Mouse (Mus musculus) kidney, adult 18-20 months (tissue): Measurements from ENCODE around the gene Dmkn.

ENCODE experiments used
- DNase-seq: peaks from one replicate; pipeline ENCODE4 v3.0.0; 2021

Gene Dmkn

GRCm38 (mm10) chr7:30765173-30765572, 1.6 kb downstream of the Dmkn start:
- DNase-seq, result no peak

- DNase-seq, result no peak
These were observed 2.9 kb downstream of the Dmkn start for GRCm38 (mm10) chr7:30766408-30766807.

GRCm38 (mm10) chr7:30769236-30769635, 5.7 kb downstream of the Dmkn start:
- no peak for DNase-seq

DNA sequence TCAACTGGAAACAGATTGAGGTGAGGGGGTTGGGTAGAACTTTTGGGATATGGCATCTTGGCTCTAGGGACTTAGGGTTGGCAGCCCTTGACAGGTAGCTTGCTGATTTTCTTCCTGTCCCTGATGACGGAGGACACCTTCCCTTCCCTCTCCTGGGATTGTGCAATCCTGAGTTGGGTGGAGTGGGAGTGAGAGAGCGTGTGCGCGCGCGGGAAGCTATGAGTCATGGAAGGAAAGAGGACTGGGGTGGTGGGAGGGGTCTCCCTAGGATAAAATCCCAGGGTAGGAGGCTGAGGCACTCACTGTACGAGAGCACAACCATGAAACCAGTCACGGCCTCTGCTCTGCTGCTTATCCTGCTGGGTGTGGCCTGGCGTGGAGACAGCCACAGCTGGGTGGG, 12.5 kb downstream of the Dmkn start:
- DNase-seq, result no peak

DNA sequence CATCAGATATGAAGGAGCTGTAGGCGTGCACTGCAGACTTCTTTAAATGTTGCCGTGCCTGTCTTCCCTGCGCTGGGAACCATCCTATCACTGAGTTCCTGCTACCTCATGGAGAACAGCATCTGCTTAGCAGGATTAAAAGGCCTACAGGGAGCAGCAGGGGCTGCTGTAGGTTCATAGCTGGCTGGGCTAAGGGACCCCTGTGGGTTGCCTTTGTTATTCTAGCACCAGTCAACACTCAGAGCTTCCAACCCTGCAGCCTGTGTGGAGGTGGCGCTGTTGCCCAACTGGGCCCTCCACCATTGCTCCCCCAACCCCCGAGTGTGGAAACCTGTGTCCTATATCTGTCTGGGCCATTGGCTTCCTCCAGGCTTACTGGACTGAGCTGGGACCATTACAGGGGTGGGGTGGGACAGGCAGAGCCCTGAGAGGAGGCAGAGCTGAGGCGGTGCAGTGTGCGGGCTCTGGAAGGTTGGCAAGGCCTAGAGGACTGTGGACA, 13.6 kb downstream of the Dmkn start:
- no peak for DNase-seq

DNA sequence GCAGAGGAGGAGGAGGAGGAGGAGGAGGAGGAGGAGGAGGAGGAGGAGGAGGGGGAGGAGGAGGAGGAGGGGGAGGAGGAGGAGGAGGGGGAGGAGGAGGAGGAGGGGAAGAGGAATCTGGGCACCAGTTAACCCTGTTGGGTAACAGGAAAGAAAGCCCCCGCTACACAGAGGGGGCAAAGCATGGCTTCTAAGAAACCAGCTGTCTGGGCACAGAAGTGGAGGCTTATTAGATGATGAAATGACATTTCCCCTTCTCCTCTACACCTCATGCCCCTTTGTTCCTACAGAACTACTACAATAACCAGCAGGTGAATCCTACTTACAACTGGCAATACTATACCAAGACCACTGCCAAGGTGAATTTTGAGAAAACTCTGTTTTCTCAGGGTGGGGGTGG, 14.4 kb downstream of the Dmkn start:
- DNase-seq, result no peak

- no peak for DNase-seq
These were observed 18.2 kb downstream of the Dmkn start for GRCm38 (mm10) chr7:30781792-30782191.

DNA sequence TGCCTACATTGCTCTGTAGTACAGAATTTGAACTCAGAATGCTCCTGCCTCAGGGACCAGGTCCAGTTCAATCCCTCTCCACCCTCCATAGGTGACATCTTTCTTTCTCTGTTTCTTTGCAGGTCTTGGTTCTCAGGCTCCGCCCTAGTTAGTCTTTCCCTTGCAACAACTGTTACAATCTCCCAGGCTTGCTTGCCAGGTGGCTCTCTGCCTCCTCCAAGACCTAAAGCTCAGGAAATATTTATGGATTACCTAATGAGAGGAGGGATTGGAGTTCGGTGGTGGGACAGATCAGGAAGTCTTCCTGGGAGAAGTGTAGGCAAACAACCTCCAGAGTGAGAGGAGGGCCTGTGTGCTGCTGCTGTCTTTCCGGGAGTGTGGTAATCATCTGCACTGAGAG, 19.1 kb downstream of the Dmkn start:
- no peak for DNase-seq

GRCm38 (mm10) chr7:30785154-30785553, 21.6 kb downstream of the Dmkn start:
- no peak for DNase-seq

- DNase-seq, result no peak
These were observed 22.4 kb downstream of the Dmkn start for GRCm38 (mm10) chr7:30785721-30786546.

DNA sequence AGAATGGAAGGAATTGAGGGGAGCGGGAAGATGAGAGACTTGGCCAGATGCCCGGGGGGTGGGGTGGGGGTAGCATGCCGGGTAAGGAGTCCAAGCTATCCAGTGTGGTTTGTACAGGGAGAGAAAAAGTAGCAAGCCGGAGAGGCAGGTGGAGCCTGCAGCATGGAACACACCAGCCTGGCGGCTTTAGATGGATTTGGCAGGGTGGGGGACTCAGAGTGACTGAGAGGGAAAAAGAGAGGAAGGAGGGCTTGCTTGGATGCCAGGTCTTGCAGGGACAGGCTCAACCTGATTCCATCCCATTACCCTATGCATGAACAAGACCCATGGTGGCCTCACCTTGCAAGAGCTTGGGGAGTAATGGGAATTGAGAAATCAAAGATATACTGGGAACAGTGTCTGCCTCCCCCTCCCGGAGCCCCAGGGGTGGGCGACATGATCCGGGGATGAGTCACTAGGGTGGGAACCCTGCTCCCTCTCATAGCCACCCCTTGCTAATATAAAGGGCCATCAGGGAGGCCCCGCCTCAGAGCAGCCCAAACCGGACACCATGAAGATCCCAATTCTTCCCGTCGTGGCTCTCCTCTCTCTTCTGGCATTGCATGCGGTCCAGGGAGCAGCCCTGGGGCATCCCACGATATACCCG, 23.9 kb downstream of the Dmkn start, which contains the start of gene Krtdap:
TSS of gene Krtdap (plus strand) at position 520 of the 646 bp plus-strand sequence.
- DNase-seq, result no peak

GRCm38 (mm10) chr7:30790141-30790540, 26.6 kb downstream of the Dmkn start:
- no peak for DNase-seq

- peak; percentile 4 for DNase-seq
These were observed 28.4 kb downstream of the Dmkn start for GRCm38 (mm10) chr7:30791921-30792320.

- no peak for DNase-seq
These were observed 31.4 kb downstream of the Dmkn start for GRCm38 (mm10) chr7:30794921-30795320.

DNA sequence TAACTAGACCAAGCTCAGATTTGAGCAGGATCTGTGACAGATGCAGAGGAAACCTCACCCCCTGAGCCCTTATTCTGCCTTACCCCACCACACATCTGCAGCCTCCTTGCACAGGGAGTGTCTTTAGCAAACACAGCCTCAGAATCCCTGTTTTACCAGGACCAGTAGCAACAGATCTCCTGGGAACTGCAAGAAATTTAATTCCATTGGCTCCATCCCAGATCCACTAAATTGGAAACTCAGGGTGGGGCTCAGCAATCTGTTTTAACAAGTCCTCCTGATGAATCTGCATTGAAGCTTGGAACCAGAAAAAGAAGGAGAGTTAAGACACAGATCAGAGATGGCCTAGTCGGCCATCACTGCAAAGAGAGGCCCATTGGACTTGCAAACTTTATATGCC, 33.2 kb downstream of the Dmkn start:
- no peak for DNase-seq

DNA sequence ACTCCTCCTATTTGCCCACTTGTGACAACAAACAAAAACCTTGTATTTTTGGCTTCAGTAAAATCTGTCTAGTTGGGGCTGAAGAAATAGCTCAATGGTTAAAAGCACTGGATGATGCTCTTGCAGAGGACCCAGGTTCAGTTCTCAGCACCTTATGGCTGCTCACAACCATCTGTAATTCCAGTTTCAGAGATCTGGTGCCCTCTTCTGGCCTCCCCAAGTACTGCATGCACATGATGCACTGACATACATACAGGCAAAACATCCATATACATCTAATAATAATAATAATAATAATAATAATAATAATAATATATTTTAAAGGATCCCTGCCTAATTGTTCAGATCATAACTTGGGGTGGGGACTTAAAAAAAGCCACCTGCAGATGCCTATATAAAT, 37.1 kb downstream of the Dmkn start:
- no peak for DNase-seq

- no peak for DNase-seq
These were observed 39.7 kb downstream of the Dmkn start for GRCm38 (mm10) chr7:30803256-30803655.

DNA sequence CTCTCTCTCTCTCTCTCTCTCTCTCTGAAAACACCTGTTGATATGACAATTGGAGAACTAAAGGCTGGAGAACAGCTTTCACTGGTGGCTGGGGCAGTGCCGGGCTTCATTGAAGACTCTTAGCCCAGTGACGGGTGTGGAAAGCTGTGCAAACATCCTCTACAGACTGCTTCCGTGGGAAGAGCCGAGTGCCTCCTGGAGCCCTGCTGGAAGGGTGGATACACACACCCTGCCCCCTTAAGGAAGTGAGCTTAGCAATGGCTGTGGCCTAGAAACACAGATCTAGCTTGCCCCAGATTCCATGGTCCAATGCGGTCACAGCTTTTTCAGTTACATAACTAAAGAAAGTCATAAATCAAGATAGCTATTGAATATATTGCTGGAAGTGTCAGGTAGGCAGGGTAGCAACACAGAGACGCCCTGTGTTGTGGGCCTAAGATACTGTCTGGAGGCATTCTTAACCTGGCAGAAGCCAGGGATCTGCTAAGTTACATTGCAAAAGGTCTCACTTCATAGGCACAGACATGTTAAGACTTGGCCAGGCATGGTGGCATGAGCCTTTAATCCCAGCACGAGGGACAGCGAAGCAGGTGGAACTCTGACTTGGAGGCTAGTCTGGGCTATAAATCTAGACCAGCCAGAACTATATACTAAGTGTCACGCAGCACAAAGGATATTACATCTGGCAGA, 40.6 kb downstream of the Dmkn start:
- DNase-seq, result no peak

DNA sequence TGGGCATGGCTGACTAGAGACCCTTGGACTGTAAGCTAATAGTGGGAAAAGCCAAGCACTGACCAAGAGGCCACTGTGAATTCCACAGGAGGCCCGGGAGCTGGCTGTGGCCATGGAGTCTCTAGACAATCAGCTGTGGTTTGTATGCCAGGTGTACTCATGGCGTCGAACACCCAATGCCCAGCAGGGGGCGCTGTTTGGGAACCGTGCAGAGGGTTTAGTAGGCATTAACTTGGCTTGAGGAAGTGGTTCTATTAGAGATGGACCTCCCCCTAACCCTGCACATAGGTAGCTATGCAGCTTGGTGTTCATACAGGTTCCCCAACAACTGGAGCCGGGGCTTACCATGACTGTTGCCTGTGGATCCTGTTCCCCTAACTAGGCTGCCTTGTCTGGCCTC, 42.4 kb downstream of the Dmkn start:
- peak; percentile 28 for DNase-seq

DNA sequence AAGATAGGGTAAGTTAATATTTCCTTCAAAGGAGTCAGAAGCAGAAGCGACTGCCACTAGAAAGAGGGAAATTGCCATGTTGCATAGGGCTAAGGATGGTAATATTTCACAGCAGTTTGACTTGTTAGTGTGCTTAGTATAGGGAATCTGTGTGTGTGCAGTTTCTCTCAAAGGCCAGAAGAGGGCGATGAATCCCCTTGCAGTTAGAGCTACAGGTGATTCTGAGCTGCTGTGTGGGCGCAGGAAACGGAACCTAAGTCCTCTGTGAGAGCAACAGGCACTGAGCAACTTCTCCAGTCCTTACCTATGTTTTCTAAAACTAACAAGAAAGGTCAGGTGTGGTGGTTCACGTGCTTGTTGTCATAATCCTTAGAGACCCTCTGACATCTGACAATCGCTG, 46.8 kb downstream of the Dmkn start:
- DNase-seq, result no peak

- no peak for DNase-seq
These were observed 48.3 kb downstream of the Dmkn start for GRCm38 (mm10) chr7:30811757-30812290.

DNA sequence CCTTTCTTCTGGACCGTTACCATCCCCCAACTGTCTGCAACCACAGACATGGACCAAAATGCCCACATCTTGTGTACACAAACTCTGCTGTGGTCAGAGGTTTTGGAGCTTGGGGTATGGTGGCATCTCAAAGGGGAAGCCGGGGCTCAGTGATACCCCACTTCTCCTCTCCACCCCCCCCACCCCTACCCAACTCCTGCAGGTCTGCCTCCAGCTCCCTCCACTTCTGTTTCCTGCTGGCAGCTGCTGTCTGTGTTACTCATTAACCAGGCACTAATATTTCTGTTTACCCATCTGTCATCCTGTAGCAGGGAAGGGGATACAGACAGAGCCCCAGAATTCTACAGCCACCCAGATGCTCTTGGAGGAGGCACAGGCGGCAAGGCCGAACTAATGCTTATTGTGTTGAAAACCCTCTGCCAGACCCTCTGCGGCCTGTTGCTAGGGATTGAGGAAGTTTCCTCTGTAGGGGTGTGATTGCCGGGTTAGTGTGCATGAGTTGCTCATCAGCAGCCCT, 48.8 kb downstream of the Dmkn start:
- peak; percentile 22 for DNase-seq

DNA sequence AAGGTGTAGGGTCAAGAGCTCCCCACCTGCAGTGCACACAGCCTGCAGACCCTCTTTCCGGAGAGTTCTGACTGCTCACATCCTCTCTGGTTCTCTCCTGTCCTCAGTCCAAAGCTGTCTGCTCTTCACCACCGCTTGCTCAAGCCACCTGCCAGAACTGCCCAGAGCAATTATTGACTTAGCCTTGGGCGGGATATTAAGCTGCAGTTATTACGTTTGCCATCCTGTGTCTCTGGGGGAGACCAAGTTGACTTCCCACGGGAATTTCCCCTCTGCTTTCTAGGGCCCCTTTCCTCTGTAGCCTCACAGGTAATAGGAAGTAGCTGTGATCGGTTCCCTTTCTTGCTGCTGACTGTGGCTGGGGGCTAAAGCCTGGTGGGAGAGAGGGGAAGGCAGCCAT, 56.6 kb downstream of the Dmkn start:
- no peak for DNase-seq
